Mouse (Mus musculus) adrenal gland, adult (tissue): ENCODE results near the gene Irf2bpl.

Source experiments
- DNase-seq, 2 experiments: peaks; one replicate each; pipeline ENCODE4 v3.0.0; 2022 to 2023; ENCODE audit warnings: low spot score in 1 of 2; ENCODE audit not compliant: inconsistent age in 2 of 2

The Irf2bpl gene

DNA sequence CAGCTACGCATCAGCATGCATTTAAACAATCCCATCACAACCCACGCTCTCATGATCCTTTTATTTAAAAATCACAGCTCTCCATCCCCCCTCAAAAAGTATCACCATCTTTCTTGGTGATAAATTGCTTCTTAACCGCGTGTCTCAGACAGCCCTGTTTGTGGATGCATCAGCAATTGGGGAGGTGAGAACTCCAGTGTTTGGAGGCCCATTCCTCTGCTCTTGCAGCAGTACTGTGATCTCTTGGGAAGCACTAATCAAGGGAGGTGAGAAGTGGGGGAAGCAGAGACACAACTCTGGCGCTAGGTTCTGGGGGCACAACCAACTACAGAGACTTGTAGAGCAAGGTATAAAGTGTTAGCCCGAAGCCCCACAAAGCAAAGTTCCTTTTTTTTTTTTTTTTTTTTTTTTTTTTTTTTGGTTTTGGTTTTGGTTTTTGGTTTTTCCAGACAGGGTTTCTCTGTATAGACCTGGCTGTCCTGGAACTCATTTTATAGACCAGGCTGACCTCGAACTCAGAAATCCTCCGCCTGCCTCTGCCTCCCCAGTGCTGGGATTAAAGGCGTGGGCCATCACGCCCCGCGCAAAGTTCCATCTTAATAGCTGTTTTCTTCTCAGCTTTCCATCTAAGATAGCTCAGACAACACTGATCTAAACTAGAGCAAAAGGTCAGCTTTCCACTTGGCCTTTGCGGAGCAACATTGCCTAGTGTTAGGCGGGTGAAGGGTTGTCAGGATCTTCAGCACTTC, 3.0 kb upstream of the Irf2bpl start:
- no peak for DNase-seq

DNA sequence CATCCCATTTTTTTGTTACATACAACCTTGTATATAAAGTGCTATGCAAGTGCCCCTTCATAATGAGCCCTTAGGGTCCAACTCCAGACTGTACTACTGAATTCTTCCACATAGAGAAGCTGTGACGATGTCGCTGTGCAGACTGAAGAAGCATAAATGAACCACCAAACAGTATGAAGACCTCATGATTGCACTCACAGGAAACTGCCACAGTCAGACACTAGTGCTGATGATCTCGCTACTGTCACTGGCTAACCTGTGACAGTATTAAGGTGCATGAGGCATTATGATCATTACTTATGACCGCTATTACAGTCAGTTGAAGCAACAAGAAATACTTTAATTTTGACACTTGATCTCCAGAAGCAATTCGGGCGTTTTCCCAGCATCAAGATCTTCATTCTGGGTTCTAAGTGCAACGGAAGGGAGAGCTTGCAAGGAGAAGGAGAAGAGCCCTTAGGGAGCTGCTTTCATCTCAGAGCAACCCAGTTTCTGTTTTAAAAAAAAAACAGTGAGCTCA, 1.9 kb upstream of the Irf2bpl start:
- peak in 1 of 2 experiments; percentile 37 for DNase-seq

DNA sequence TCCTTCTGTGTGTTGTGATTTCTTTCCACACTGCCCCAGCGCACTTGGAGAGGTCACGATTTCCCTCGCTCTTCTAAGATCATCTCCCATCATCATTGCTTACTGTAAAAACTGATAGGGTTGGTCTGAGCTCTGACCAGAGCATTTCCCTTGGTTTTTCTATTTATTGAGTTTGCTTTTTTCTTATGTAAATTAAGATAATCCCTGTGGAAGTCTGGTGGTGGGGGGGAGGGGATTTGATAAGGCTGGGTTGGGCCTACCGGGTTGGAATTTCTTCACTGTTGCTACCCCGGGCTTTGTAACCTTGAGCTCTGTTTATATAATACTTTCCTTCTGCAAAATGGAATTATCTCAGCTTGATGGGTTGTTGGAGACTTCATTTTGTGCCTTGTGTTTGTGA, 1.1 kb upstream of the Irf2bpl start:
- DNase-seq = peak in 1 of 2 experiments; percentile 57

DNA sequence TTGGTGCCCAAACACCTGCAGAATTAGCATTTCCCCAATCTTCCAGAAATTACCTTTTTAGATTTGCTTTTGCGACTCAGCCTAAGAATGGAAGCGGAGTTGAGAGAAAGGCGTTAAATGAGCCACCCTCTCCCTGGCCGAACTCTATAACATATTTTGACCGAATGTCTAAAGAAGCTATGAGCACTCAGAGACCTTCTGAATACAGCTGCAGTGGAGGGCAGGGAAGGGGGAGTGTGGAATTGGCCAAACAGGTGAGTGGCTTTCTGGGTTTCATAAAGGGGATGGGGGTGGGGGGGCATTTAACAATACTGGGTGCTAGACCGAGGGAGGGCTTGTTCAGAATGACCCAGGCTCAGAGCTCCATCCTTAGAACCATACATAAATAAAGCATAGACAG, 738 bp upstream of the Irf2bpl start:
- DNase-seq = no peak

DNA sequence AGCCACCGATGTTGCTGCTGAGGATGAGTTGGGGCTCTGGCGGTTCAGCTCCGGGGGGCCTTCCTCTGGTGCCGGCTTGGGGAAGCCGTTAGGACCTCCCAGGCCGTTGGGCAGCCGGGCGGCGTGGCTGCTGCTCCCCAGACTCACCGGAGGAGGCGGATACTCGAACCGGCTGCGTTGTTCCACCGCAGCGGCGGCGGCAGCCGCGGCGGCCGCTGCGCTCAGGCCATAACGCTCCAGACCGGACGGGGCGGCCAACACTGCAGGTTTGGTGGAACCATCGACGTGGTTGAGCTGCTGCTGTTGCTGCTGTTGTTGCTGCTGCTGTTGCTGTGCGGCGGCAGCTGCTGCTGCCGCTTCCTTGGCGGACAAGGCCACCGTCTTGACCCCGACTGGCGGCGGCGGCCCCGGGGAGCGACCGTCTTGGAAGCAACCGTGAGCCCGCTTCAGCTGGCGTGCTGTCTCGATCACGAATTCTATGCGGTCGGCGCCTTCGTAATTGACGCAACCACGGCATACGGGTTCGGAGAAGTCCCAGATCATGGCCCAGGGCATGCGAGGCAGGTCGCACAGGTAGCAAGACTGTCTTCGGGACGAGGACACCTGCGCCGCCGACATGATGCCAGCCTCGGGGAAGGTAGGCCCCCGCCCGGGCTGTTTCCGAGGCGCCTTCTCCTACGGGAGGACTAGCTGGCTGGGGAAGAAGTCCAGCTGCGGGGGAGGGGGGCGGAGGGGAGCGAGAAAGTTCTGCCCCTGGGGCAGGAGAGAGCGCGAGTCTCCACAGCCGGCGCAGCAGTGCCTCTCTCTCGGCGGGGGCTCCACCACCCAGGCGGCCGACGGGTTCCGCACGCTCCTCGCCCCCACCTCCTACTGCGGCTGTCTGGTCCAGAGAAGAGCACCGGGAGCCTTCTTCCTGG, 1.1 kb downstream of the Irf2bpl start:
- peak; percentile 80 to 92 for DNase-seq

DNA sequence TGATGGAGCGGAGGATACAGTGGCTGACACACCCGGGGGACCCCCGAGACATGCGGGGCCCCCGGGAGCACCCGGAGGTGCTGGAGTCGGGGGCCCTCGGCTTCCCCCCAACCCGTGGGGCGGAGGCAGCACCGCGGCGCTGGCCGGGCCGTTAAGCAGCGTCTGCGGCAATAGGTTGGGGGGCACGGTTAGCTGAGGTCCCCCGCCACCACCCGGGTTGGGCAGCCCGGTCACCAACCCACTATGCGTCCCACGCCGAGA, 1.6 kb downstream of the Irf2bpl start:
- DNase-seq = no peak

DNA sequence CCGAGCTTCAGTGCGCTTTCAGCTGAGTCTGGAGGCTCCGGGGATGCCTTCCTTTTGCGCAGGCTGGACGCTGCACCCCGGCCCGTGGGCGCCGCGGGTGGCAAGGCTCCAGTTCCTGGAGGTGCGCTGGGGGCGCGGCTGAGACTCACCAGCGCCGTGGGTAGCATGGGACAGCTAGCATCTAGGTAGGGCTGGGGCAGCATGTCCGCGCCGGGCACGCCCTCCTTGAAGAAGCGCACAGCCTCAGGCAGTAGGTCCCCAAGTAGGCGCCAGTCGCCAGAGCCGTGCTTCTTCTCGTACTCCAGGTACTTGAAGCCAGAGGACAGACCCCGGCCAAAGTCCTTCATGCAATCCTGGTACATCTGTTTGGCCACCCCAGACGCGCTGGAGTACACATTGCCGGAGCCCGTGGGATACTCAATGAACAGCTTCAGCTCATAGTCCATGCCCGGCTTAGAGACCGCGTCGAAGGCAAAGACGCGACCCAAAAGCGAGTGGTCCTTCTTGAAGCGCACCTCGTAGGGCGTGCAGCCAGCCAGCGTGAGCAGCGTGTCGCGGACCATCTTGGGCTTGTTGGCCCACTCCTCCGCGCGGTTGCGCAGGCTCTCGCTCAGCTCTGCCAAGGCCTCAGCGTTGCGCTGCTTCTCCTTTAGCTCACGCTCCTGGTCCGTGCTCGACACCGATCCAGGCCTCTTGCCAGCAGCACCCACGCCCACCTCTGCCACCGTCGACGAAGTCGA, 2.1 kb downstream of the Irf2bpl start:
- peak; percentile 78 to 94 for DNase-seq

DNA sequence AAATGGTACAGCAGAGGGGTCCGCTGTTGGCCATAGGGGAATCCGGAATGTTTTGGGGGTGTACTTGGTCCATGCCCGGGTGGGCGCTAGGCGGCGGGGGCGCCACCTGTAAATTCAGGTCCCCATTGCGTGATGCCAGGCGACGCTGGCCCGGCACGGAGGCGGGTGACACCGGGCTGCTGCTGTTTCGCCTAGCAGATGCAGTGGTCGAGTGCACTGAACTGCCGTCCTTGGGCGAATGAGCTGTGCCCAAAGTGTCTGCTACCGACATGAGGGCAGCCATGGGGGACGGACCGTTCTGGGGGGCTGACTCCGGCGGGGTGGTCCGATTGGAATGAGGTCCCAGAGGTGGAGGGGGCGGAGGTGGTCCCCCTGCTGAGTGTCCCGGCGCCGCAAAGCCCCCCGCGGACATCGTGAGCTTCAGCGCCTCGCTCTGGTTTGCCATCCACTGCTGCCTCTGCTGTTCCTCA, 2.8 kb downstream of the Irf2bpl start:
- DNase-seq = peak; percentile 70 to 84

DNA sequence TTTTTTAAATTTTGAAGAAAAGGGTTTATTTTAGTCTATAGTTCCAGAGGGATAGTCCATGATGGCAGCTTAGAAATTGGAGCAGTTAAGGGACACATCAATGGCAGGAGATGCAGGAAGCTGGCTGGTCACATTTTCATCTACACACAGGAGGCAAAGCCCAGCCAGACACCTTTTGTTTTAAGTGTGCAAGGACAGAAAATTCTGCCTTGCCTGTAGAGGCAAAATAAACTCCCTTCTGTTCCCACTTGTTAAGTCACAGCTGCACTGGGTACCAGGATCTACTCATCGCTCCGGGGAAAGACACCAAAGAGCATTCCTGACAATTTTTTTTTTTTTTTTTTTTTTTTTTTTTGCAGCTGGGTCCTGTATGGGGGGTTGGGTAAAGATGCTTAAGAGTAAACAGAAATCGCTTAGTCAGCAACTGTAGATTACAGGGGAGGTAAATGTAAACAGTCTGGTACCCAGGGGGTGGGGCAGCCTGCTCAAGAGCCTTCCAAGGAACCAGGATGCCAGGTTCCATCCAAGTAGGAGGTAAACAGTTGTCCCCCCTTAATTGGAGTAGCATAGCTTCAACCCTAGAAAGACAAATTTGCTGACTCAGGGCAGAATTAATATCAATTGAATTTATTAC, 4.4 kb downstream of the Irf2bpl start:
- no peak for DNase-seq

DNA sequence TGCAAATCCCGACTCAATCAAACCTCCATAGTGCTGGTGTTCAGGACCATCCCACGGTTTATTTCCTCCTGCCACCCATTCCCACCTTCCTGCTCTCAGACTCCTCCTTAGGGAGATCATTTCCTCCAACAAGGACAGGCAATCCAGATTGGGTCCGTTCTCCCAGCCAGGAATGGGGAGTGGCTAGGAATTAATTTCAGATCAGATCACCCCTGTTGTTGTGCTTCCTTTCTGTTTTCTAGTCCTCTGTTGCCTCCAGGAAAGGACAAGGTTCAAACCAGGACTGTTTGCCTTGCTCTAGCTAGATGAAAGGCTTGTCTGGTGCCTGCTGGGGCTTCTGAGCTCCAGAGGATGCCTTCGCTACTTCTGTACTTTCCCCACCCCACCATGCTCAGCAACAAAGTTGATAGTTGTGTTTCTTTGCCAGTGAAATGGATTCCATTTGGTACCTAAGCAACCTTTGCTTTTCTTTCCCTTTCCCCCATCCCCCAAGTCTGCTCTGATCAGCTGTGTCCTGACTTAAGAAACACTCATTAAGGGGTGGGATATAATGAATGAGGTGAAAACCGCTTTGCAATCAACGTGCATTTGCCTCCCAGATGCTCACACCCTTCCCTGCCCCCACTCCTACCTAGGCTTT, 5.0 kb downstream of the Irf2bpl start:
- no peak for DNase-seq

DNA sequence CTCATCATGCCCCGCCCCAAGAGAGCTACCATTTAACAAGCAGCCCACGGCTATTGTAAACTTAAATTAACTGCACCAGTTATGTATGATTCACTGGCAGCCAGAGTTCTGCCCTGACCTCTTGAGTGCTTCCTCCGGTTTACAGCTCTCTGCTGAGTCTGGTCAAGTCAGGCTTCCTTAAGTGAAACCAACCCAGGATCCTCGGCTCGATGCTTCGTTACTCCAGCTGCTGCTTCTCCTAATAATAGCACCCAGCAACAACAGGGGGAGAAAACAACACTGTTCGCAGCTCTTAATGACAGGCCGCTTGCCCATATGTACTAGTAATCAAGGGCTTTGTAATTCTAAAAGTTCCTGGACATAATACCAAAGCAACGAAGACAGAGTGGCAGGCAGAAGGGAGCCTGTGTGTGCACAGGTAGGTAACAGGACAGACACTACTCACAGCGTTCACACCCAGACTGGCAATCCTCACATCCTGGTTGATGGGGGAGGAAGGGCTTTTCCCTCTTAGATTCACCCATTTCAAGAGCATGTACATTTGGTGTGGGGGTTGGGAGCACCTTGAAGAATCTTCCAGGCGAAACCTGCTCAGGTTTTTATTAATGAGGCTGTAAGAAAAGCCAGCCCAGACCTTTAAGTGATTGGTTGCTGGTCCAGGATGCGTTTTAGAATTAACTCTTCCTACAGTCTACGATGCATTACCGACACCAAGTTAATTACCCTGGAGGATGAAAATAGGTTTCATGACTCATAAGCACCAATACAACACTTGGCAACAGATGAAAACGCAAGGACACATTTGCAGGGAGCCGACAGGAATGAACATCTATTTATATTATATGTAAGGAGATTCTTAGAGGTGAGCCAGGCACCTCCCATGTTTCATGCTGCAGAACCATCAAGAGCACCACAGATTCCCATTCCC, 5.9 kb downstream of the Irf2bpl start:
- peak in 1 of 2 experiments; percentile 61 for DNase-seq

DNA sequence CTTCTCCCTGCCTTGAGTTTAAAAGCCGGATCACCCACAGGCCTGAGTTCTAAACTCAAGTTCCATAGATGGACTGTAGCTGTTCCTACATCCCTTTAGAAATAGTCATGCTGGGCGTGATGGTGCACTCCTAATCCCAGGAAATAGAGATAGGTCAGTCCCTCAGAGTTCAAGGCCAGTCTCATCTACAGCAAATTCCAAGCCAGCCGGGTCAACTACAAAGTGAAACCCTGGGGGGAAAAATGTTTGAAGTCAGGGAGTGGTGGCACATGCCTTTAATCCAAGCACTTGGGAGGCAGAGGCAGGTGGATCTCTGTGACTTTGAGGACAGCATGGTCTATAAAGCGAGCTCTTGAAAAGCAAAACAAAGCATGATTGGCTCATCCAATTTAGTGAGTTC, 7.6 kb downstream of the Irf2bpl start:
- DNase-seq = peak in 1 of 2 experiments; percentile 35

DNA sequence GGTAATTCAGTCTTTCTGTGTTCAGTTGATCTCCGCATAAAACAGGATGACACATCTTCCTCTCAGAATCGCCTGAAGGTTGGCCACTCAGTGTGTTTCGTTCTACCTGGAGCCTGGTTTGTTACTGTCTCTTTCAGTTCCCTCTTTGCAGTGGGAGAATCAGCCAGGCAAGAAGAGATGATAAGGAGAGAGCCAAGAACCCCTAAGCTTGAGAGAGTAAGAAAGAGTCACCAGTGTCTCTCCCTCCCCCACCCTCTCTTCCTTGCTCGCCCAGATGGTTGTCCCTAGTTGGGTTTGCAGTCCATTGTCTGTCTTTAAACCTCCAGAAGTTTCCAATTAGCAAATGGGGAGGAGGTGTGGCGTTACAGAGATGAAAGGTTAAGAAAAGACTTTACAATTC, 8.5 kb downstream of the Irf2bpl start:
- no peak for DNase-seq

DNA sequence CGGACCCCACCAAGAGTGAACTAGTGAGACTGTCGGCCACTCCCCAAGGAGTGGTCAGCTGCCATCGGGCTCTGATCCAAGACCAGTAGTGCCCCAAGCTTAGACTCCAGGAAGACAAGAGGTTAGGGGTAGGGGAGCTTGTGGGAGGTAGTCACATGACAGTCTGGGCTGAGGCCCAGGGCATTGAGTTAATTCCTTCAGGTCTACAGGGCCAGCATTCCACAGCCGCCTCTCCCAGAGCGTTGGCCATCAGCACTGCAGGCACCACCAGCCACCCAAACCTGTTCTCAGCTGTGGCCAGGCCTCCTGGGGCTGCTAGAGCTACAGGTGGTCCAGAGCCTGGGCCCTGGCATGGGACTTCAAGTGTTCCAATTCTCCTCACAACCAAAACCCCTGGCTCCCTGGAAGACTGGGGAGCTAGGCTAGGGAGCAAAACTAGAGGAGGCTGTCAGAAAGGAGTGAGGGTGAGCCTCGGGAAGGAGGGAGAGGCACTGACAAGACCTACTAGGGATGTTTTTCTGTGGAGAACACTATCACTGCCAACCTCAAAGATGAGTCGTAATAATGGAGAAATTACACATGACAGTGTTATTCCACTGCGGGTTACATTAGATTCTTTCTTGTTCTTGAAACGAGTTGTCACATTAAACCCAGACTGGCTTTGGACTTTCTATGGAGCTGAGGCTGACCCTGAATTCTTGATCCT, 12.1 kb downstream of the Irf2bpl start:
- peak; percentile 45 to 67 for DNase-seq

DNA sequence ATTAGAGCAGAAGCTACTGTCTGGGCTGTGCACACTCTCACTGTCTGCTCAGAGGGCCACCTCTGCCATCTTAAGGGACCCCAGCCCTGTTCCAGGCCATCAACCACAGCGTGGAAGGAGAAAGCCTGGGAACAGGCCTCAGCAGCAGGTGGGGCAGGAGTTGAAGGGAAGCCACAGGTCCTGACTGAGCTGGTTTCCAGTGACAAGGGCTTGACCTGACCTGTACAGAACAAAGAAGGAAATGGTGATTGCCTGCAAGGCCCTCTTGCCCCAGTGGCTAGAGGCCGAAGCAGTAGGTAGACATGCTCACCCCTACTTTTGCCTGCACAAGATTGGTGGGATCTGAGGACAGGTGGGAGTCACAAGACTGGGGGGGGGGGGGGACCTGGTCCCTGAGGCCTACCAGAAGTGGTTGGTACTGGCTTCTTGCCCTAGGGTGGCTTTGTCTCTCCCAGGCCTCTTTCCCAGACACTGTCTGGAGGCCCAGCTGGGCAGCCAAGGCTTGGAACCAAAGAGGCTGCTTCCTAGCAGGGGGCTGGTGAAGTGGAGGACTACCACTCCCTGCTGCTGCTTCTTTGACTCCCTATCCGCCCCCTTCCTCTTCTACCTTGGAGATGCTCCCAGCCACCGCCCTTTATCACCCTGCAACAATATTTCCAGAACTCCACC, 12.8 kb downstream of the Irf2bpl start:
- no peak for DNase-seq

DNA sequence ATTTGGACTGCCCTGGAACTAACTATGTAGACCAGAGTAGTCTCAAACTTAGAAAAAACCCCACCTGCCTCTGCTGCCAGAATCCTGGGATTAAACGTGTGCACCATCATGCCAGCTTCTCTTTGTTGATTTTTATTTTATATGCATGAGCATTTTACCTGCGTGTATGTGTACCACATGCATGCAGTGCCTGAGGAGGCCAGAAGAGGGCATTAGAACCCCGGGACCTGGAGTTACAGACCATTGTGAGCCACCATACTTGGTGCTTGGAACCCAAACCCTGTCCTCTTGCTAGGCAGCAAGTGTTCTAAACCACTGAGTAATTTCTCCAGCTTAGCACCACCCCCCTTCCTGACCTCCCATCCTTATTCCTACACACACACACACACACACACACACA, 13.6 kb downstream of the Irf2bpl start:
- DNase-seq = no peak

DNA sequence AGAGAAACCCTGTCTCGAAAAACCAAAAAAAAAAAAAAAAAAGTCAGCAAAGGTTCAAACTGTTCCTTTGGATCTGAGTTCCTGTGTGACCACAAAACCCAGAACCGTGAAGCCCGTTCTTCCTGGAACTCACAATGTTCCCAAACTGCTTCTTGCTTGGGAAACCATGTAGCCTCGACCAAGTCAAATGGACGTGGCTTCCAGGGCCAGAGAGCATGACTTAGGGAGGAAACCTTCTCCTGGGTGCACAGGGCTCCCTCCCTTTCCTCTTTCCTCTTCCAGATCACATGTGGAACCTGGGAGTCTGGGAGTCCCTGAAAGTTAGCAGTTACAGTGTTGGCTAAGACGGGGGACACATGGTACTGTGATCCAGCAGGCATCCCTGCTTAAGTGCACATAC, 14.8 kb downstream of the Irf2bpl start:
- DNase-seq = no peak
